Mouse (Mus musculus): Measurements from ENCODE around the gene Cdh9. TPM values are rescaled to one million over a fixed set of nuclear protein-coding genes. Genes with fewer than 3 reads are reported as not detected.

The Cdh9 gene
- polyA plus RNA-seq, 1 experiment from 2014 or later: 1.9 TPM

DNA sequence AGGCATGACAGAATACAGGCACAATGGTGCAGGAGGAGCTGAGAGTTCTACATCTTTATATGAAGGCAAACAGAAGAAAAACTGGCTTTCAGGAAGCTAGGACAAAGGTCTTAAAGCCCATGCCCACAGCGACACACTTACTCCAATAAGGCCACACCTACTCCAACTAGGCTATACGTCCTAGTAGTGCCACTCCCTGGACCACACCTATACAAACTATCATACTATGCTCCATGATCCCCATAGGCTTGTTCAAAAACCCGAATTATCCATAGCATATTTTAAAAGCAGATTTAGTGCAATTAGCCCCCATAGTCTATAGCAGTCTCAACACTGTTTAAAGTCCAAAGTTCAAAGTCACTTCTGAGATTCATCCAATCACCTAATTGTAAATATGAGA is 154.0 kb downstream of the Cdh9 start:
- WGBS: 79% methylated on average over 3 of the region's 3 CpGs
- no peaks in the 10 kb centered on the region for H3K4me1 ChIP-seq
- H3K27ac ChIP-seq: no peak overlapping the region
- no peaks in the 10 kb centered on the region for H3K36me3 ChIP-seq
- peaks cover 9% of the 10 kb centered on the region; the same call in 1 of the 2 replicates for H3K9me3 ChIP-seq
- no peak overlapping the region for H3K4me3 ChIP-seq
- H3K4me2 ChIP-seq (replicated peaks): no peak overlapping the region
- no peaks in the 10 kb centered on the region for H3K27me3 ChIP-seq (replicated peaks)
- no peak overlapping the region for H3K9ac ChIP-seq
- ATAC-seq (ENCODE audit: low FRiP score, low read depth): no peak

DNA sequence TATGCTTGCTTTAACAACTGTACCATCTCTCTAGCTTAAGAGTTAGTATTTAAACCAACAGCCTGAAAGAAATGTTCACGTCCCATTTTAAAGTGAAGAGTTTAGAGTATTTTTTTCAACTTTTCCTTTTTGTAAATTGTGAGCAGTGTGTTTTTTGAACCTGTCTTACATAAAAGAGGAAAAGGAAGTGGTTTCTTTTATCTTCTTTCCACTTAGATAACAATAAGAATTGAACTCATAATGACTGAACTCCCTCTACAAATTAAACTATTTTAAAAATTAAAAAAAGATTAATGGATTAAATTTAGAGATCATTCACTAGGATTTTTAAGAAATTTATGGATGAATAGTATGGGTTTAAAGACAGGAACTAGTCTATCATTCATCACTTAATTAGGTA is 168.1 kb downstream of the Cdh9 start:
- H3K9me3 ChIP-seq: no peaks in the 10 kb centered on the region
- no peak overlapping the region for H3K4me3 ChIP-seq
- WGBS: 80% methylated on average over 1 of the region's 1 CpGs
- no peak overlapping the region for H3K4me2 ChIP-seq (replicated peaks)
- H3K4me1 ChIP-seq: no peaks in the 10 kb centered on the region
- no peaks in the 10 kb centered on the region for H3K27me3 ChIP-seq (replicated peaks)
- no peaks in the 10 kb centered on the region for H3K36me3 ChIP-seq
- H3K9ac ChIP-seq: no peak overlapping the region
- ATAC-seq (ENCODE audit: low FRiP score, low read depth): no peak
- no peak overlapping the region for H3K27ac ChIP-seq

Measured in neural tube, embryonic 12.5 days (tissue).